Mouse (Mus musculus): ENCODE data around the gene Foxn1. TPM values are rescaled to one million over a fixed set of nuclear protein-coding genes. Genes with fewer than 3 reads are reported as not detected.

Foxn1 gene
- polyA plus RNA-seq, 1 experiment, result not detected

GRCm38 (mm10) chr11:78322076-78322831 lies 64.1 kb downstream of the Foxn1 start:
- H3K9me3 ChIP-seq, result no peaks in the 10 kb centered on the region
- TF ChIP-seq FLI1 (IDR thresholded peaks at IDR 0.05; ENCODE audit: low read length), result no peak
- TF ChIP-seq GATA1 (IDR thresholded peaks at IDR 0.05; ENCODE audit: borderline replicate concordance, low read length), result no peak
- H3K36me3 ChIP-seq (replicated peaks; ENCODE audit: low read length), result peaks cover 86% of the 10 kb centered on the region
- H3K4me3 ChIP-seq (replicated peaks), result peak overlapping the region; percentile 91
- H3K4me1 ChIP-seq, result peaks cover 52% of the 10 kb centered on the region
- H3K27me3 ChIP-seq (replicated peaks), result no peaks in the 10 kb centered on the region

GRCm38 (mm10) chr11:78318411-78318810 lies 67.9 kb downstream of the Foxn1 start:
- no peak overlapping the region for H3K4me3 ChIP-seq (replicated peaks)
- peaks cover 33% of the 10 kb centered on the region for H3K4me1 ChIP-seq
- no peaks in the 10 kb centered on the region for H3K9me3 ChIP-seq
- H3K27me3 ChIP-seq (replicated peaks), result no peaks in the 10 kb centered on the region
- TF ChIP-seq GATA1 (IDR thresholded peaks at IDR 0.05; ENCODE audit: borderline replicate concordance, low read length) (no peak), FLI1 (IDR thresholded peaks at IDR 0.05; ENCODE audit: low read length) (no peak)
- peaks cover 90% of the 10 kb centered on the region for H3K36me3 ChIP-seq (replicated peaks; ENCODE audit: low read length)

GRCm38 (mm10) chr11:78313662-78314061 lies 72.7 kb downstream of the Foxn1 start:
- Histone ChIP-seq H3K36me3 (replicated peaks; ENCODE audit: low read length) (peaks cover 90% of the 10 kb centered on the region), H3K4me1 (peaks cover 26% of the 10 kb centered on the region), H3K27me3 (replicated peaks) (no peaks in the 10 kb centered on the region), H3K4me3 (replicated peaks) (no peak overlapping the region), H3K9me3 (no peaks in the 10 kb centered on the region)
- no peak for TF ChIP-seq GATA1 (IDR thresholded peaks at IDR 0.05; ENCODE audit: borderline replicate concordance, low read length)
- no peak for TF ChIP-seq FLI1 (IDR thresholded peaks at IDR 0.05; ENCODE audit: low read length)

GRCm38 (mm10) chr11:78310861-78311511 lies 75.4 kb downstream of the Foxn1 start:
- Histone ChIP-seq H3K27me3 (replicated peaks) (no peaks in the 10 kb centered on the region), H3K9me3 (no peaks in the 10 kb centered on the region), H3K4me3 (replicated peaks) (no peak overlapping the region), H3K36me3 (replicated peaks; ENCODE audit: low read length) (peaks cover 86% of the 10 kb centered on the region), H3K4me1 (peaks cover 45% of the 10 kb centered on the region)
- TF ChIP-seq GATA1 (IDR thresholded peaks at IDR 0.05; ENCODE audit: borderline replicate concordance, low read length), result no peak
- TF ChIP-seq FLI1 (IDR thresholded peaks at IDR 0.05; ENCODE audit: low read length), result no peak

Other genes with a start within 250 kb of the Foxn1 start
- 4.8 and 6.3 TPM in 2 replicates for gene Traf4, start 221.0 kb downstream of the Foxn1 start, polyA plus RNA-seq (2012; ENCODE audit: insufficient read depth, low replicate concordance)
- gene Nek8, start 209.9 kb downstream of the Foxn1 start, polyA plus RNA-seq (2012; ENCODE audit: insufficient read depth, low replicate concordance), result 1.3 and 2.2 TPM in 2 replicates
- gene Tlcd1, start 209.8 kb downstream of the Foxn1 start, polyA plus RNA-seq (2012; ENCODE audit: insufficient read depth, low replicate concordance), result 35.9 and 67.9 TPM in 2 replicates
- gene Rpl23a, start 203.0 kb downstream of the Foxn1 start, polyA plus RNA-seq (2012; ENCODE audit: insufficient read depth, low replicate concordance), result 151 and 1,521 TPM in 2 replicates
- gene Rab34, start 198.1 kb downstream of the Foxn1 start, polyA plus RNA-seq (2012; ENCODE audit: insufficient read depth, low replicate concordance), result 4.5 TPM in 1 of 2 replicates, not detected in the other
- gene Proca1, start 193.2 kb downstream of the Foxn1 start, polyA plus RNA-seq (2012; ENCODE audit: insufficient read depth, low replicate concordance), result 0.22 TPM in 1 of 2 replicates, not detected in the other
- 13.1 and 13.3 TPM in 2 replicates for gene Sdf2, start 140.8 kb downstream of the Foxn1 start, polyA plus RNA-seq (2012; ENCODE audit: insufficient read depth, low replicate concordance)
- gene Supt6, start 140.6 kb downstream of the Foxn1 start, polyA plus RNA-seq (2012; ENCODE audit: insufficient read depth, low replicate concordance), result 95.6 and 155 TPM in 2 replicates
- gene 2610507B11Rik, start 124.8 kb downstream of the Foxn1 start, polyA plus RNA-seq (2012; ENCODE audit: insufficient read depth, low replicate concordance), result 17.1 and 39.7 TPM in 2 replicates
- not detected in 2 replicates for gene BC030499, start 95.7 kb downstream of the Foxn1 start, polyA plus RNA-seq (2012; ENCODE audit: insufficient read depth, low replicate concordance)
- gene Spag5, start 85.0 kb downstream of the Foxn1 start, polyA plus RNA-seq (2012; ENCODE audit: insufficient read depth, low replicate concordance), result 16.9 and 30.9 TPM in 2 replicates
- 25.1 and 40.6 TPM in 2 replicates for gene Aldoc, start 63.6 kb downstream of the Foxn1 start, polyA plus RNA-seq (2012; ENCODE audit: insufficient read depth, low replicate concordance)
- 53.1 and 73.7 TPM in 2 replicates for gene Pigs, start 58.1 kb downstream of the Foxn1 start, polyA plus RNA-seq (2012; ENCODE audit: insufficient read depth, low replicate concordance)
- 319 and 574 TPM in 2 replicates for gene Unc119, start 43.1 kb downstream of the Foxn1 start, polyA plus RNA-seq (2012; ENCODE audit: insufficient read depth, low replicate concordance)
- 0.07 TPM in 1 of 2 replicates, not detected in the other for gene Slc13a2, start 35.7 kb upstream of the Foxn1 start, polyA plus RNA-seq (2012; ENCODE audit: insufficient read depth, low replicate concordance)
- 0.18 TPM in 1 of 2 replicates, not detected in the other for gene Slc46a1, start 79.1 kb upstream of the Foxn1 start, polyA plus RNA-seq (2012; ENCODE audit: insufficient read depth, low replicate concordance)
- gene Sarm1, start 111.2 kb upstream of the Foxn1 start, polyA plus RNA-seq (2012; ENCODE audit: insufficient read depth, low replicate concordance), result 0.40 TPM in 1 of 2 replicates, not detected in the other
- gene Vtn, start 112.5 kb upstream of the Foxn1 start, polyA plus RNA-seq (2012; ENCODE audit: insufficient read depth, low replicate concordance), result not detected in 2 replicates
- not detected in 2 replicates for gene Sebox, start 116.9 kb upstream of the Foxn1 start, polyA plus RNA-seq (2012; ENCODE audit: insufficient read depth, low replicate concordance)
- 12.0 and 12.6 TPM in 2 replicates for gene Tmem199, start 125.6 kb upstream of the Foxn1 start, polyA plus RNA-seq (2012; ENCODE audit: insufficient read depth, low replicate concordance)
- gene Poldip2, start 125.6 kb upstream of the Foxn1 start, polyA plus RNA-seq (2012; ENCODE audit: insufficient read depth, low replicate concordance), result 1.8 and 16.7 TPM in 2 replicates
- 0.68 TPM in 1 of 2 replicates, not detected in the other for gene Tnfaip1, start 149.8 kb upstream of the Foxn1 start, polyA plus RNA-seq (2012; ENCODE audit: insufficient read depth, low replicate concordance)
- gene Ift20, start 149.8 kb upstream of the Foxn1 start, polyA plus RNA-seq (2012; ENCODE audit: insufficient read depth, low replicate concordance), result 104 and 119 TPM in 2 replicates
- gene Tmem97, start 164.2 kb upstream of the Foxn1 start, polyA plus RNA-seq (2012; ENCODE audit: insufficient read depth, low replicate concordance), result 24.2 and 39.2 TPM in 2 replicates